Mouse (Mus musculus) limb, embryonic 12.5 days (tissue): ENCODE measurements around the gene Slc10a2. TPM values are rescaled to one million over a fixed set of nuclear protein-coding genes. Genes with fewer than 3 reads are reported as not detected.
"Not testable (repeated sequence)": the region's sequence is repeated elsewhere in the genome, so short reads cannot be mapped to it uniquely, and the experiment has no call there.

Source experiments
- ATAC-seq: fragments of 200-750 bp; cut with Nextera tagmentation; 2 replicates; pipeline ENCODE4 v1.8.0; 2017; ENCODE audit warnings: low read depth, moderate TSS enrichment; ENCODE audit not compliant: insufficient number of reproducible peaks, insufficient read depth, low FRiP score, low TSS enrichment
- H3K27ac ChIP-seq: fragments of 300-500 bp; sonication (generic); 2 replicates; pipeline ENCODE4 v1.5.1; 2016; ENCODE audit warnings: mild to moderate bottlenecking, moderate library complexity
- H3K27me3 ChIP-seq: fragments of 300-500 bp; sonication (generic); 2 replicates; pipeline ENCODE4 v1.6.1; 2016; ENCODE audit warnings: mild to moderate bottlenecking, moderate library complexity
- H3K36me3 ChIP-seq: fragments of 300-500 bp; sonication (generic); 2 replicates; pipeline ENCODE4 v1.6.1; 2016; ENCODE audit warnings: mild to moderate bottlenecking, moderate library complexity
- H3K4me1 ChIP-seq: fragments of 300-500 bp; sonication (generic); replicated peaks from 2 replicates; pipeline ENCODE4 v1.6.1; 2016
- H3K4me2 ChIP-seq: fragments of 300-500 bp; sonication (generic); 2 replicates; pipeline ENCODE4 v1.6.1; 2016; ENCODE audit warnings: mild to moderate bottlenecking, moderate library complexity
- H3K4me3 ChIP-seq: fragments of 300-500 bp; sonication (generic); replicated peaks from 2 replicates; pipeline ENCODE4 v1.5.1; 2016; ENCODE audit warnings: mild to moderate bottlenecking
- H3K9ac ChIP-seq: fragments of 300-500 bp; sonication (generic); replicated peaks from 2 replicates; pipeline ENCODE4 v1.6.1; 2016; ENCODE audit warnings: mild to moderate bottlenecking, moderate library complexity
- H3K9me3 ChIP-seq: fragments of 300-500 bp; sonication (generic); 2 replicates; pipeline ENCODE4 v1.6.1; 2016; ENCODE audit warnings: mild to moderate bottlenecking, moderate library complexity
- WGBS: fragments of 180-500 bp; shearing (Covaris S2); methylation state at CpG from one replicate; pipeline ENCODE4 v1.1.7; 2016; 5-methylcytosine and 5-hydroxymethylcytosine counted together
- polyA plus RNA-seq: library from polyadenylated mRNA; unstranded; fragments of >200 nt; fragmentation: Nextera tagmentation; extraction: Ambion mirVana; gene quantifications from 2 replicates; pipeline ENCODE4 v1.2.1, GENCODE M21; 2016

The Slc10a2 gene
- not detected in 2 replicates for polyA plus RNA-seq

- Histone ChIP-seq H3K27ac (no peak within 1 kb of the TSS), H3K27me3 (no peaks in the 10 kb centered on the region), H3K4me1 (no peaks in the 10 kb centered on the region), H3K36me3 (no peaks in the 10 kb centered on the region), H3K9ac (no peak within 1 kb of the TSS), H3K4me2 (no peak within 1 kb of the TSS), H3K9me3 (no peaks in the 10 kb centered on the region), H3K4me3 (no peak within 1 kb of the TSS)
- 35% methylated on average over 5 of the region's 5 CpGs for WGBS
- ATAC-seq, result no peak
Measured at GRCm38 (mm10) chr8:5105186-5105585, at the start of gene Slc10a2. Gene Slc10a2 (minus strand): TSS chr8:5105351.

DNA sequence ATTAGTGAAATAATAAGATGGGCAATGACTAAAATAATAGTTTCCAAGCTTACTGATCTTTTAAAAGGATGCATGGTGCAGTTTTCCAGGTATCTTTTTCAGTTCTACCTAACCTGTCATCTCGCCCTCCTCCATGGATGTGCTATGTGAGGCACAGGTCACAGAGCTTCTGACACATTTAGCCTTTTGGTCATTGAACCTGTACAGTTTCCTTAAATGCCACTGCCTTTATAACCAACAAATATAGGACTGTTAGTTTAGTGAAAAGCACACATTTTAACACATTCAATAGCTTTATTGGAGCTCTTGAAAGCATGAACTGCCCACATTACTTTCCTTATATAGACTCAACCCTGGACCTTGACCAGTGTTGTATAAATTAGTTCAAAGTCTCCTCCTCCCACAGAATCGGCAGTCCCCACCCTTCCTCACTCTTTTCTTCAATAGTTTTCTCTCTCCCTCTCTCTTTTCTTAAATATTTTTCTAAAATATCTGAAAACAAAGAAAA lies 24.2 kb upstream of the Slc10a2 start:
- WGBS, result 87% methylated on average over 2 of the region's 2 CpGs
- Histone ChIP-seq H3K27ac (no peak overlapping the region), H3K4me2 (no peak overlapping the region), H3K36me3 (no peaks in the 10 kb centered on the region), H3K4me3 (no peak overlapping the region), H3K27me3 (no peaks in the 10 kb centered on the region), H3K9me3 (no peaks in the 10 kb centered on the region), H3K9ac (no peak overlapping the region), H3K4me1 (no peaks in the 10 kb centered on the region)
- ATAC-seq, result no peak

DNA sequence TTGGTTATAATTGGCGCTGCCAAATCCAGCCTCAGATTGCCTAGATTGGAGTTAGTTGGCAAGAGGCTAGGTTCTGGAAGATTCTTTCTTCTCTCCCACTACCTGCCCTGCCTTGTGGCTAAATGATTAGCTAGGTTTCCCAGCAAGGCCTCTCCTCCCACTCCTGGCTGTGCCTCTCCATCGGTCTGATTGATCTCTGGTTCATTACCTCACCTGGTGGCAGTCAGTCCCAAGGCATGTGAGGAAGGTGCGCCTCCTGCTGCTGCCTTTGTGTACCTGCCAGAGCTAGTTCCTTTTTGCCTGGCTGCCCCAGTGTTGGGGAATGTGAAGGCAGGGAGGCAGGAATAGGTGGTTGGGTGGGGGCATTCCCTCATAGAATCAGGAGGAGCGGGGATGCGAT lies 1.7 kb upstream of the Slc10a2 start:
- Histone ChIP-seq H3K9me3 (no peaks in the 10 kb centered on the region), H3K4me1 (no peaks in the 10 kb centered on the region), H3K27me3 (no peaks in the 10 kb centered on the region), H3K9ac (no peak overlapping the region), H3K4me3 (no peak overlapping the region), H3K36me3 (no peaks in the 10 kb centered on the region), H3K27ac (no peak overlapping the region), H3K4me2 (no peak overlapping the region)
- WGBS, result 61% methylated on average over 5 of the region's 5 CpGs
- no peak for ATAC-seq

DNA sequence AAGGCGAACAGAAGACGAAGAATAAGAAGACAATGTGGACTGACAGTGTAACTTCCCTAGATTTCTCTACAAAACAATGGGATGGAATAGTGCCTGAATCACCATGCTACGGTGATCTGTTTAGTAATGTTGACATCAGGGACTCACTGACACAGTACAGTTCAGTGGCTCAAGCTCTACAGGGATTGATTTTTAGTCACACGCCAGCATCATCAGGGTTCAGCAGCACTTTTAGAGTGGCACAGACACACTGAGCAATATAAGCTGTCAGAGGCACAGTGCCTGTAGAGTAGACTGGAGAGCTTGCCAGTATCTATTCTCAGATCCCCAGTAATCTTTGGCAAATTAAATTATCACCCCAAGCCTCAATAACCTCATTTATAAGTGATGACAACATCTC lies 9.8 kb downstream of the Slc10a2 start:
- no peak overlapping the region for H3K4me2 ChIP-seq
- H3K36me3 ChIP-seq, result no peaks in the 10 kb centered on the region
- H3K9ac ChIP-seq, result no peak overlapping the region
- no peaks in the 10 kb centered on the region for H3K9me3 ChIP-seq
- H3K4me3 ChIP-seq, result no peak overlapping the region
- ATAC-seq, result no peak
- 87% methylated on average over 4 of the region's 4 CpGs for WGBS
- H3K27me3 ChIP-seq, result no peaks in the 10 kb centered on the region
- no peaks in the 10 kb centered on the region for H3K4me1 ChIP-seq
- H3K27ac ChIP-seq, result no peak overlapping the region

- H3K36me3 ChIP-seq, H3K4me1 ChIP-seq, H3K4me3 ChIP-seq, H3K9me3 ChIP-seq, ATAC-seq, H3K27ac ChIP-seq, H3K27me3 ChIP-seq, H3K9ac ChIP-seq, H3K4me2 ChIP-seq: not testable (repeated sequence)
Measured at GRCm38 (mm10) chr8:5093991-5094390, 11.2 kb downstream of the Slc10a2 start.

DNA sequence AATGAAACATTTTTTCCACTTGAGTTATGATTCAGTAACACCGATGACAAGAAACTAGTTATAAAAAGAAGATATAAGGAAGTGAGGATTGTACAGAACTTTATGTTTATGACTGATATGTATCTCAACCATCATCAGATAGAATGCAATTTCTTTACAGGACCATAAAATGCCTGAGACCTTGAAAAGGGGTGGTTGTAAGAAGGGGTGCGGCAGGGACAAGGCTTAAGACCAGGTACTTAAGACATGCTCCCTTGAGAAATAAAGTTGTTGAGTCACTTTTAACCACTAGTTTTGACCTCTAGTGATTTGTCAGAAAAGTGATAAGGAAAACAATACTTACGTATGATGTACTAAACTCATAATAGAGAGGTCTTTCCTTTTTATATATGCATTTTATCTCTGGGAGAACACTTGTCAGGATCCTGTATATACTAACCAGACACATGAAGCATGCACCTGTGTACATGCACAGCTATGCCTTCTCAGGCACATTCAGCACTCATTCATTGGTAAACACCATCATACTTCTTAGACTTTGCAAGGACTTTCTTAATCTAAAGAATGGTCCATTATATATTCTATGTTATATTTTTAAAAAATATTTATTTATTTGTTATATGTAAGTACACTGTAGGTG lies 31.4 kb downstream of the Slc10a2 start:
- Histone ChIP-seq H3K4me1 (no peaks in the 10 kb centered on the region), H3K27me3 (no peaks in the 10 kb centered on the region), H3K9ac (no peak overlapping the region), H3K9me3 (no peaks in the 10 kb centered on the region), H3K36me3 (no peaks in the 10 kb centered on the region), H3K27ac (no peak overlapping the region), H3K4me2 (no peak overlapping the region), H3K4me3 (no peak overlapping the region)
- no peak for ATAC-seq
- 85% methylated on average over 3 of the region's 3 CpGs for WGBS

- H3K27ac ChIP-seq, result no peak overlapping the region
- no peaks in the 10 kb centered on the region for H3K4me1 ChIP-seq
- WGBS, result 73% methylated on average over 1 of the region's 1 CpGs
- H3K9me3 ChIP-seq, result no peaks in the 10 kb centered on the region
- no peak overlapping the region for H3K4me2 ChIP-seq
- no peak overlapping the region for H3K9ac ChIP-seq
- H3K4me3 ChIP-seq, result no peak overlapping the region
- ATAC-seq, result no peak
- H3K36me3 ChIP-seq, result no peaks in the 10 kb centered on the region
- H3K27me3 ChIP-seq, result no peaks in the 10 kb centered on the region
Measured at GRCm38 (mm10) chr8:5058888-5059287, 46.3 kb downstream of the Slc10a2 start.

GRCm38 (mm10) chr8:5044361-5044900 lies 60.7 kb downstream of the Slc10a2 start:
- H3K4me2 ChIP-seq, H3K9me3 ChIP-seq, H3K27me3 ChIP-seq, H3K36me3 ChIP-seq, H3K9ac ChIP-seq, H3K4me3 ChIP-seq, H3K27ac ChIP-seq, ATAC-seq, H3K4me1 ChIP-seq: not testable (repeated sequence)
- WGBS, result 83% methylated on average over 6 of the region's 6 CpGs

DNA sequence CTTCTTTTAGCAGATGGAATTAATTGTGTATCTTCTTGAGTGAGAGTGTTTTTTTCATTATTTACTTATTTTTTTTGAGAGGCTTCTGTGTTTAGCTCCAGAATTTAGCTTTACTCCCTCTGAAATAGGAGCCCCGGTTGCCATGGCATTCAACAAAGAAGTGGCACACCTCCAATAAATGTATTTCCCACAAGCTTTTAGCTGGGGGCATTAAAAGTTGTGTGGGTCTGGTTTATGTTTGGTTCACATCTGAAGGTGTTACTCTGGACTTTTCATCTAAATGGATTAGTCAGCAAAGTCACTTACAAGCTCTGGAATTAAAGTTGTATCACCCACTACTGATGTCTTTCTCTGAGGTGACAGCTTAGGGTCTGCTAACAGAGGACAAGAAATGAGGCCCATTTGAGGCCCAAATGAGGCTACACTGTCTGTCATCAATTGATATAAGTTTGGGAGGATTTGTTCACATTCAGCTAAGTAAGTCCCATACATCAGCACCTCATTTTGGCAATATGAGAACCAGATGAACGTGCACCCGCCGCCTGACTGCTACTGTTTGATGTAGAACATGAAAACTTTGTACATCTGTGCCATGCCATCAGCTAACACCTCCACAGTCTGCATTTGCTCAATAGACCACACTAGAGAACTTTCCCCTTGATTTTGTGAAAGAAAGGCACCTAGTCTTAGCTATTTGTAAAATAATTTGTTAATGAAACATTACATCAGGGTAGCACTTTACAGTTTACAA lies 66.2 kb downstream of the Slc10a2 start:
- Histone ChIP-seq H3K4me2 (no peak overlapping the region), H3K4me1 (peaks cover 6% of the 10 kb centered on the region), H3K36me3 (no peaks in the 10 kb centered on the region), H3K27me3 (0 out of 2 replicates have a peak, but pooled peaks cover 6% of the 10 kb centered on the region), H3K27ac (0 out of 2 replicates have a peak overlapping the region, but pooled peaks have one; percentile 45), H3K4me3 (no peak overlapping the region), H3K9me3 (no peaks in the 10 kb centered on the region), H3K9ac (no peak overlapping the region)
- peak; percentile 63; the same call in 1 of the 2 replicates for ATAC-seq
- WGBS, result 15% methylated on average over 4 of the region's 4 CpGs
